ENCODE assay signal across 7 mouse cellular contexts in genomic region chr13:73417478-73418220, GRCm38 (mm10). TPM values are rescaled to one million over a fixed set of nuclear protein-coding genes. Genes with fewer than 3 reads are reported as not detected.
DNase-seq lines count a peak whose midpoint lies in the region; ATAC-seq lines count a peak whose summit lies in the region.

No protein-coding gene starts in this region.

- DNase-seq in left cerebral cortex, adult 18-20 months (ENCODE audit: low spot score in 2 of 2) = peak; percentile 16 to 18
- no peak for DNase-seq in left cerebral cortex, adult 9 months (ENCODE audit: low spot score in 2 of 2)
- peak; percentile 14 for DNase-seq in T-cell, adult 2 months (ENCODE audit: low spot score)
- DNase-seq in embryo, embryonic 10.5 days (ENCODE audit: low spot score) = peak; percentile 64
- DNase-seq in left cerebral cortex, postnatal 4 days = peak; percentile 32
- DNase-seq in right cerebral cortex, postnatal 25 days = no peak

- intact Hi-C loops in left cerebral cortex, postnatal 4 days (cut with DNase I) = no loop called here

- no peak overlapping the region for H3K4me2 ChIP-seq in neural tube, embryonic 12.5 days (replicated peaks)

- peak; percentile 68; the same call in 1 of the 2 replicates for ATAC-seq in neural tube, embryonic 12.5 days (ENCODE audit: low FRiP score, low read depth)

- H3K36me3 ChIP-seq in neural tube, embryonic 12.5 days = no peaks in the 10 kb centered on the region

- H3K27ac ChIP-seq in neural tube, embryonic 12.5 days = no peak overlapping the region

- H3K4me1 ChIP-seq in neural tube, embryonic 12.5 days = peaks cover 11% of the 10 kb centered on the region

- WGBS in neural tube, embryonic 12.5 days = 40% methylated on average over 15 of the region's 15 CpGs

- no peak overlapping the region for H3K4me3 ChIP-seq in neural tube, embryonic 12.5 days

- H3K9me3 ChIP-seq in neural tube, embryonic 12.5 days = no peaks in the 10 kb centered on the region

- no peak overlapping the region for H3K9ac ChIP-seq in neural tube, embryonic 12.5 days

- H3K27me3 ChIP-seq in neural tube, embryonic 12.5 days (replicated peaks) = no peaks in the 10 kb centered on the region

RNA-seq across cellular contexts. Expression of gene Lpcat1, which starts 49.3 kb away (rescaled TPM):
- 10 to 100 TPM; 45.9 to 48.0 TPM for total RNA-seq in left cerebral cortex, adult 18-20 months (2021)
- 100 to 1,000 TPM in 1 of 2 experiments, 10 to 100 TPM in 1; 95.5 to 106 TPM for total RNA-seq in left cerebral cortex, postnatal 4 days (2021)
- 59.0 and 60.4 TPM in 2 replicates for polyA plus RNA-seq in neural tube, embryonic 12.5 days (2016; fragmentation: Nextera tagmentation; extraction: Ambion mirVana)

Comparison
In these comparisons a context has a peak if more than half of its experiments do, and no peak if none do; other contexts are left out.
1. DNase-seq: peak in left cerebral cortex, adult 18-20 months (2 of 2), T-cell, adult 2 months (single experiment), embryo, embryonic 10.5 days (single experiment) and left cerebral cortex, postnatal 4 days (single experiment); none in left cerebral cortex, adult 9 months (0 of 2) and right cerebral cortex, postnatal 25 days (single experiment).